Mouse (Mus musculus): ENCODE measurements around the gene Tas1r1. TPM values are rescaled to one million over a fixed set of nuclear protein-coding genes. Genes with fewer than 3 reads are reported as not detected.

The Tas1r1 gene
- polyA plus RNA-seq, 1 experiment from 2014 or later: 0.67 TPM

- H3K9me3 ChIP-seq (ENCODE audit: control insufficient read depth, low read length): no peaks in the 10 kb centered on the region
- no peak overlapping the region for H3K27ac ChIP-seq (ENCODE audit: low read depth, low read length)
- H3K4me2 ChIP-seq (ENCODE audit: low read depth, low read length, severe bottlenecking): no peak overlapping the region
- no peak for ATAC-seq (replicated peaks; ENCODE audit: low FRiP score)
- H3K36me3 ChIP-seq (ENCODE audit: control insufficient read depth, insufficient read depth, low read length): peaks cover 5% of the 10 kb centered on the region; the same call in 1 of the 2 replicates
- H3K9ac ChIP-seq (ENCODE audit: low read length): no peak overlapping the region
- no peaks in the 10 kb centered on the region for H3K27me3 ChIP-seq (ENCODE audit: control insufficient read depth, insufficient read depth, low read length)
- H3K4me1 ChIP-seq (replicated peaks; ENCODE audit: control insufficient read depth, insufficient read depth, low read length): peaks cover 16% of the 10 kb centered on the region
- 91% methylated on average over 8 of the region's 8 CpGs for WGBS
- H3K4me3 ChIP-seq (ENCODE audit: low read depth, low read length): no peak overlapping the region
- no peak for DNase-seq (ENCODE audit: low spot score)
These were observed 15.9 kb downstream of the Tas1r1 start for GRCm38 (mm10) chr4:152022506-152022905.

- Histone ChIP-seq H3K4me3 (ENCODE audit: low read depth, low read length) (no peak overlapping the region), H3K4me2 (ENCODE audit: low read depth, low read length, severe bottlenecking) (no peak overlapping the region), H3K9ac (ENCODE audit: low read length) (no peak overlapping the region), H3K27me3 (ENCODE audit: control insufficient read depth, insufficient read depth, low read length) (no peaks in the 10 kb centered on the region), H3K36me3 (ENCODE audit: control insufficient read depth, insufficient read depth, low read length) (peaks cover 5% of the 10 kb centered on the region; the same call in 1 of the 2 replicates), H3K27ac (ENCODE audit: low read depth, low read length) (no peak overlapping the region), H3K4me1 (replicated peaks; ENCODE audit: control insufficient read depth, insufficient read depth, low read length) (peaks cover 14% of the 10 kb centered on the region), H3K9me3 (ENCODE audit: control insufficient read depth, low read length) (no peaks in the 10 kb centered on the region)
- DNase-seq (ENCODE audit: low spot score) (no peak), ATAC-seq (replicated peaks; ENCODE audit: low FRiP score) (no peak)
- WGBS: 71% methylated on average over 11 of the region's 12 CpGs
These were observed 16.7 kb downstream of the Tas1r1 start for GRCm38 (mm10) chr4:152021568-152022097.

DNA sequence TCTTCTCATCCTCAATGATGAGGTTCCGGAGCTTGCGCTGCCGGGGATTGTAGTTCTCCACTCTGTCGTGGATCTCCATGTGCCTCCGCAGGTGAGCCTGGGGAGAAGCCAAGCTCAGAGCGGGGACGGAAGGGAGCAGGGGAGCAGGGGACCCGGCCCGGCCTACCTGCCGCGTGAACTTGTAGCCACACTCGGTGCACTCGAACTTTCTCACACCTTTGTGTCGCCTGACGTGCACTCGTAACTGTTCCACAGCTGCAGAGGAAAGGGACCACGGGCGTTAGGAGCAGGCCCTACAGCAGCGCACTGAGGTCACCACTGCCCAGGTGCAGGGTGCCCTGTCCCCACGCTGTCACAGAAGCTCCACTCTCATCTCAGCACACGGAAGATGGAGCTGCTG, 18.3 kb downstream of the Tas1r1 start:
- Histone ChIP-seq H3K4me2 (ENCODE audit: low read depth, low read length, severe bottlenecking) (no peak overlapping the region), H3K27me3 (ENCODE audit: control insufficient read depth, insufficient read depth, low read length) (no peaks in the 10 kb centered on the region), H3K36me3 (ENCODE audit: control insufficient read depth, insufficient read depth, low read length) (peaks cover 5% of the 10 kb centered on the region; the same call in 1 of the 2 replicates), H3K4me3 (ENCODE audit: low read depth, low read length) (no peak overlapping the region), H3K27ac (ENCODE audit: low read depth, low read length) (no peak overlapping the region), H3K9ac (ENCODE audit: low read length) (no peak overlapping the region), H3K4me1 (replicated peaks; ENCODE audit: control insufficient read depth, insufficient read depth, low read length) (no peaks in the 10 kb centered on the region), H3K9me3 (ENCODE audit: control insufficient read depth, low read length) (no peaks in the 10 kb centered on the region)
- DNase-seq (ENCODE audit: low spot score) (no peak), ATAC-seq (replicated peaks; ENCODE audit: low FRiP score) (no peak)
- 92% methylated on average over 21 of the region's 21 CpGs for WGBS

GRCm38 (mm10) chr4:152019073-152019472, 19.3 kb downstream of the Tas1r1 start:
- DNase-seq (ENCODE audit: low spot score) (no peak), ATAC-seq (replicated peaks; ENCODE audit: low FRiP score) (no peak)
- no peak overlapping the region for H3K9ac ChIP-seq (ENCODE audit: low read length)
- no peak overlapping the region for H3K27ac ChIP-seq (ENCODE audit: low read depth, low read length)
- peaks cover 2% of the 10 kb centered on the region; the same call in 1 of the 2 replicates for H3K36me3 ChIP-seq (ENCODE audit: control insufficient read depth, insufficient read depth, low read length)
- H3K4me1 ChIP-seq (replicated peaks; ENCODE audit: control insufficient read depth, insufficient read depth, low read length): no peaks in the 10 kb centered on the region
- no peak overlapping the region for H3K4me3 ChIP-seq (ENCODE audit: low read depth, low read length)
- 91% methylated on average over 6 of the region's 6 CpGs for WGBS
- H3K27me3 ChIP-seq (ENCODE audit: control insufficient read depth, insufficient read depth, low read length): no peaks in the 10 kb centered on the region
- no peaks in the 10 kb centered on the region for H3K9me3 ChIP-seq (ENCODE audit: control insufficient read depth, low read length)
- no peak overlapping the region for H3K4me2 ChIP-seq (ENCODE audit: low read depth, low read length, severe bottlenecking)

DNA sequence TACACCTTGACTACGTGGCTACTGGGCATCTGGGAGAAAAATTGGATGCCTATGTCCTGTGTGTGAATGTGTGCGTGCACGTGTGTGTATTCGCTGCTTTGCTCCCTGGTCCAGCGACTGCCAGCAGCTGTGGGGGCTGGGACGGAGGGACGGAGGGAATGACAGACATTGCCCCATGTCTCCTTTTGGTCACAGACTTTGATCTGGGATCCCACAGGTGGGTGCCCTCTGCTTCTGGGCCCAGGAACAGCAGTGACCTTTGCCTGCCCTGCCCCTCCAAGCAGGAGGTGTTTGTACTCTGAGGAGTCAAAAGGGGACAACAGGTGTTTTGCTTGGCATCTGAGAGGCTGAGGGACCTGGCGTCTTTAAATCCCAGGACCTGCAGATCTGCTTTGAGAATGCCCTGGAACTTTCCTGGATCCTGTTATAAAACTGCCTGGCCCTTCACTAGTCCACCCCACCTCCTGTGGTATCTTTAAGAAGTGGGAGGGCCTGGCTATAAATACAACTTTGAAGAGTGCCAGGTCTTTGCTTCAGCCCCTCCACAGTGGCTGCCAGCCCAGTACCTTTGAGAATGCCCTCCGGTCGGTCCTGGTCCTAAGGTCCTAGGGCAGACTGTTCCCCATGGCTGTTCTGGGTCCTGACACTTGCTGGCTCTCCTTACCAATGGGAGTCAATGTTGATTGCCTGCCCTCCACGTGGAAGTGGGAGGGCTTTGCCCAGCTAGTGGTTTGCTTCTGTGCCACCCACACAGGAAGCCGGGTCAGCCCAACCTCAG, 25.1 kb downstream of the Tas1r1 start:
- Histone ChIP-seq H3K9me3 (ENCODE audit: control insufficient read depth, low read length) (no peaks in the 10 kb centered on the region), H3K36me3 (ENCODE audit: control insufficient read depth, insufficient read depth, low read length) (no peaks in the 10 kb centered on the region; the same call in 1 of the 2 replicates), H3K27ac (ENCODE audit: low read depth, low read length) (no peak overlapping the region), H3K9ac (ENCODE audit: low read length) (no peak overlapping the region), H3K4me3 (ENCODE audit: low read depth, low read length) (no peak overlapping the region), H3K27me3 (ENCODE audit: control insufficient read depth, insufficient read depth, low read length) (peaks cover 6% of the 10 kb centered on the region; the same call in 1 of the 2 replicates), H3K4me1 (replicated peaks; ENCODE audit: control insufficient read depth, insufficient read depth, low read length) (peaks cover 19% of the 10 kb centered on the region), H3K4me2 (ENCODE audit: low read depth, low read length, severe bottlenecking) (no peak overlapping the region)
- 88% methylated on average over 12 of the region's 12 CpGs for WGBS
- DNase-seq (ENCODE audit: low spot score): no peak
- no peak for ATAC-seq (replicated peaks; ENCODE audit: low FRiP score)

DNA sequence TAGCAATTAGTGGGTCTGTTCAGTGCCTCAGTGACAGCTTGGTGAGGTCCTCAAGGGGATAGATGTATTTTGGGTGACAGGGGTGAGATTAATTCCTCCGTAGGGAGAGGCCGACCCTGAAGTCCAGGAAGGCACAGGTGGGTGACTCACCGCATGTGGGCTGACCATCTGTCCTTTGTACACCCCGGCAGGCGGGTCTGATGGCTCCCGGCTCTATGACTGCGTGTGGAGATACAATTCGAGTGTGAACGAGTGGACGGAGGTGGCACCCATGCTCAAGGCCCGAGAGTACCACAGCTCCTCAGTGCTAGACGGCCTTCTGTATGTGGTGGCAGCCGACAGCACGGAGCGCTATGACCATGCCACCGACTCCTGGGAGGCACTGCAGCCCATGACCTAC, 26.3 kb downstream of the Tas1r1 start:
- Histone ChIP-seq H3K27me3 (ENCODE audit: control insufficient read depth, insufficient read depth, low read length) (peaks cover 16% of the 10 kb centered on the region), H3K36me3 (ENCODE audit: control insufficient read depth, insufficient read depth, low read length) (no peaks in the 10 kb centered on the region; the same call in 1 of the 2 replicates), H3K4me2 (ENCODE audit: low read depth, low read length, severe bottlenecking) (no peak overlapping the region), H3K9ac (ENCODE audit: low read length) (no peak overlapping the region), H3K4me1 (replicated peaks; ENCODE audit: control insufficient read depth, insufficient read depth, low read length) (peaks cover 28% of the 10 kb centered on the region), H3K27ac (ENCODE audit: low read depth, low read length) (no peak overlapping the region), H3K9me3 (ENCODE audit: control insufficient read depth, low read length) (no peaks in the 10 kb centered on the region), H3K4me3 (ENCODE audit: low read depth, low read length) (no peak overlapping the region)
- 93% methylated on average over 16 of the region's 16 CpGs for WGBS
- no peak for ATAC-seq (replicated peaks; ENCODE audit: low FRiP score)
- DNase-seq (ENCODE audit: low spot score): no peak

DNA sequence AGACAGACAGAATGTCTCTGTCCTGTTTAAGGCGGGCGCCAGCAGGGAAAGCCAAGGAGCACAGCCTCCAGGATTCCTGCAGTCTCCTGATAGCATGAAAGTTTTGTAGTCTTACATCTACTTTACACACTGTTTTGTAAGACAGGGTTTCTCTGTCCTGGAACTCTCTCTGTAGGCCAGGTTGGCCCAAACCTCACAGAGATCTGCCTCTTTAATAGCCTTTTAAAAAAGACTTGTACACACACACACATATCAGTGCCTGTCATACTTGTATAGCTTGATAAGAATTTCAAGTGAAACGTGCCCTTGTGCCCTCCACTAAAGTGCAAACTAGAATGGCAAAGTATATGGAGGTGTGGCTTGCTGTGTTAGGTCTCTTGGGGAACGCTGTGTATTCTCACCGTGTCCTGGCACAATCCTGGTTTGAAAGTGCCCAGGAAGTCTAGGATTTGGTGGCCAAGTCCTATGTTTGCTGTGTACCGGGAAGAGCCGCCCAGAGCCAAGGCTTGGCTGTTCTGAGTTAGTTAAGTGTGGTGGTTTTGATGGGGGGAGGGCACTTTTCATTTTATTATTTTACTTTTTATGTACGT, 27.1 kb downstream of the Tas1r1 start:
- H3K4me1 ChIP-seq (replicated peaks; ENCODE audit: control insufficient read depth, insufficient read depth, low read length): peaks cover 28% of the 10 kb centered on the region
- H3K4me2 ChIP-seq (ENCODE audit: low read depth, low read length, severe bottlenecking): peak overlapping the region; percentile 100; the same call in 1 of the 2 replicates
- DNase-seq (ENCODE audit: low spot score) (no peak), ATAC-seq (replicated peaks; ENCODE audit: low FRiP score) (no peak)
- peaks cover 21% of the 10 kb centered on the region for H3K27me3 ChIP-seq (ENCODE audit: control insufficient read depth, insufficient read depth, low read length)
- no peak overlapping the region for H3K27ac ChIP-seq (ENCODE audit: low read depth, low read length)
- peak overlapping the region; percentile 67; the same call in 1 of the 2 replicates for H3K4me3 ChIP-seq (ENCODE audit: low read depth, low read length)
- no peaks in the 10 kb centered on the region; the same call in 1 of the 2 replicates for H3K36me3 ChIP-seq (ENCODE audit: control insufficient read depth, insufficient read depth, low read length)
- no peaks in the 10 kb centered on the region for H3K9me3 ChIP-seq (ENCODE audit: control insufficient read depth, low read length)
- H3K9ac ChIP-seq (ENCODE audit: low read length): no peak overlapping the region; the same call in 1 of the 2 replicates
- 77% methylated on average over 8 of the region's 8 CpGs for WGBS

DNA sequence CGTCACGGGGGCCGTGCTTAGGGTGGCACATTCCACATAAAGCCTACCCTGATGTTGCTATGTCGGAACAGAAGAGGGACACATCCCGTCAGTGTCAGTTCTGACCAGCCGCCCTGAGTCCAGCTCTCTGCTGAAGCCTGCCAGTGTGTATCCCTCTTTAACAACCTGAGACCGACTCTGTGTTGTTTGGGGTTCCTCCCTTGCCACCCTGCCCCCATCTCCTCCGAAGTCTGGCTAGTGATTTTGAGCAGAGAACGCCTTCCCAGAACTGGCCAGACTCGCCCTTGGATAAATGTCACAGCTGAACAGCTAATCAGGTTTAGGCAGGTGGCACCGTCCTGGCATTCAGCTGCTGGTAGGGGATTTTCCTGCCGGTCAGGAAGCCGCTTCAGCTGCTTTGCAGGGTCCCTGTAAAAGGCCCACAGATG, 27.6 kb downstream of the Tas1r1 start:
- peaks cover 21% of the 10 kb centered on the region for H3K27me3 ChIP-seq (ENCODE audit: control insufficient read depth, insufficient read depth, low read length)
- H3K36me3 ChIP-seq (ENCODE audit: control insufficient read depth, insufficient read depth, low read length): no peaks in the 10 kb centered on the region; the same call in 1 of the 2 replicates
- peak overlapping the region; percentile 100 for H3K4me2 ChIP-seq (ENCODE audit: low read depth, low read length, severe bottlenecking)
- H3K27ac ChIP-seq (ENCODE audit: low read depth, low read length): no peak overlapping the region
- peak overlapping the region; percentile 60 for H3K9ac ChIP-seq (ENCODE audit: low read length)
- ATAC-seq (replicated peaks; ENCODE audit: low FRiP score): no peak
- peaks cover 28% of the 10 kb centered on the region for H3K4me1 ChIP-seq (replicated peaks; ENCODE audit: control insufficient read depth, insufficient read depth, low read length)
- no peaks in the 10 kb centered on the region for H3K9me3 ChIP-seq (ENCODE audit: control insufficient read depth, low read length)
- no peak for DNase-seq (ENCODE audit: low spot score)
- 4% methylated on average over 13 of the region's 13 CpGs for WGBS
- peak overlapping the region; percentile 67 for H3K4me3 ChIP-seq (ENCODE audit: low read depth, low read length)

All from forebrain, embryonic 11.5 days (tissue).